Mouse (Mus musculus) brown adipose tissue, adult 24 weeks (tissue): ENCODE measurements at regions not wholly inside any gene's neighbourhood (a gene's known extent, or its start where the extent isn't known, plus 50 kb on each side); places are given as distances from the start of the nearest gene placed in this dataset.

ENCODE experiments used
- H3K27ac ChIP-seq: fragments of 200-500 bp; replicated peaks from 2 replicates; pipeline ENCODE4 v1.5.1; 2012; ENCODE audit warnings: low read depth, mild to moderate bottlenecking, low read length
- H3K4me1 ChIP-seq: fragments of 200-500 bp; 2 replicates; pipeline ENCODE4 v1.6.1; 2012; ENCODE audit warnings: low read length, mixed read lengths; ENCODE audit not compliant: control insufficient read depth, insufficient read depth, insufficient read length
- H3K4me3 ChIP-seq: fragments of 200-500 bp; 2 replicates; pipeline ENCODE4 v1.5.1; 2012; ENCODE audit warnings: low read depth, mild to moderate bottlenecking, low read length, moderate library complexity; ENCODE audit not compliant: insufficient read depth

GRCm38 (mm10) chr1:119108578-119108977, 55.2 kb upstream of the Gli2 start:
- H3K27ac ChIP-seq: no peak overlapping the region
- H3K4me3 ChIP-seq: no peak overlapping the region
- H3K4me1 ChIP-seq: peaks cover 3% of the 10 kb centered on the region; the same call in 1 of the 2 replicates

GRCm38 (mm10) chr1:119106246-119106975, 53.0 kb upstream of the Gli2 start:
- H3K4me1 ChIP-seq: peaks cover 3% of the 10 kb centered on the region; the same call in 1 of the 2 replicates
- no peak overlapping the region for H3K4me3 ChIP-seq
- no peak overlapping the region for H3K27ac ChIP-seq
